Mouse (Mus musculus) hindbrain, postnatal 0 days (tissue): ENCODE measurements around the gene Ror2. TPM values are rescaled to one million over a fixed set of nuclear protein-coding genes. Genes with fewer than 3 reads are reported as not detected.

Experiments
- ATAC-seq: fragments of 200-750 bp; cut with Nextera tagmentation; 2 replicates; pipeline ENCODE4 v1.8.0; 2017; ENCODE audit warnings: mild to moderate bottlenecking, moderate TSS enrichment, moderate library complexity
- DNase-seq: peaks from one replicate; pipeline ENCODE4 v3.0.0-alpha.2; 2015; ENCODE audit warnings: low spot score
- H3K27ac ChIP-seq: fragments of 300-500 bp; sonication (generic); 2 replicates; pipeline ENCODE4 v1.5.1; 2014; ENCODE audit warnings: mild to moderate bottlenecking
- H3K27me3 ChIP-seq: fragments of 300-500 bp; sonication (generic); 2 replicates; pipeline ENCODE4 v1.6.1; 2014; ENCODE audit warnings: low read length, mixed read lengths; ENCODE audit not compliant: insufficient read depth
- H3K36me3 ChIP-seq: fragments of 300-500 bp; sonication (generic); 2 replicates; pipeline ENCODE4 v1.6.1; 2014; ENCODE audit warnings: low read length, mixed read lengths; ENCODE audit not compliant: insufficient read depth
- H3K4me1 ChIP-seq: fragments of 300-500 bp; sonication (generic); 2 replicates; pipeline ENCODE4 v1.6.1; 2014; ENCODE audit warnings: antibody characterized with exemption, low read length, mixed read lengths; ENCODE audit not compliant: insufficient read depth
- H3K4me2 ChIP-seq: fragments of 300-500 bp; sonication (generic); 2 replicates; pipeline ENCODE4 v1.6.1; 2014; ENCODE audit warnings: low read depth, mild to moderate bottlenecking, low read length, moderate library complexity, mixed read lengths
- H3K4me3 ChIP-seq: fragments of 300-500 bp; sonication (generic); 2 replicates; pipeline ENCODE4 v1.5.1; 2014; ENCODE audit warnings: low read length
- H3K9ac ChIP-seq: fragments of 300-500 bp; sonication (generic); replicated peaks from 2 replicates; pipeline ENCODE4 v1.6.1; 2014; ENCODE audit warnings: mild to moderate bottlenecking, low read length, moderate library complexity, mixed read lengths
- H3K9me3 ChIP-seq: fragments of 300-500 bp; sonication (generic); 2 replicates; pipeline ENCODE4 v1.6.1; 2016; ENCODE audit warnings: low read length, mixed read lengths
- CTCF ChIP-seq: IDR thresholded peaks from 2 replicates; pipeline ENCODE4 v1.5.1; 2016; ENCODE audit warnings: antibody characterized with exemption, control low read depth, low read depth
- WGBS: fragments of 180-500 bp; shearing (Covaris S2); extraction: QIAGEN DNeasy Blood & Tissue Kit; methylation state at CpG from one replicate; pipeline ENCODE4 v1.1.7; 2014; 5-methylcytosine and 5-hydroxymethylcytosine counted together
- polyA plus RNA-seq: library from polyadenylated mRNA; unstranded; fragments of >200 nt; fragmentation: Nextera tagmentation; extraction: Ambion mirVana; gene quantifications from 2 replicates; pipeline ENCODE4 v1.2.1, GENCODE M21; 2015
- total RNA-seq: library from RNA; depleted of rRNA; stranded (reverse); fragments of >200 nt; gene quantifications from 2 replicates; pipeline ENCODE4 v1.2.3, GENCODE M21; 2014

Gene Ror2
- total and polyA plus RNA-seq, 2 experiments from 2014 or later: 2.5 to 7.5 TPM

DNA sequence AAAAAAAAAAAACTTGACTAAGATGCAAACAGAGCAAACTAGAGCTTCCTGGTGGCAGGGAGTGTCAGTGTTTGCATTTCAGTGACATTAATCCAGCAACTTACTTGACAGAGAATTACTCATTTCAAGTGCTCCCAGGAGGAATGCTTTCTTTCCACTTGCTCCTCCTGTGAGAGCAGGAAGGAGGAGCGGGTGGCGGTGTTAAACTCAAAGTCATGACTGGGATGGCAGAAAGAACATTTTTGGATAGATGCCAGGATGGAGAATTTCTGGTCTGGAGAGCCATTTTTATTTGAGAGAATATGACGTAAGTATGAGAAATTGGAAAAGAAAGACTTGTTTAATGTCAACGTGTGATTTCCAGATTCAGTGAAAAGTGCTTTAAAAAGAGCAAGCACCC lies 192.5 kb downstream of the Ror2 start:
- TF ChIP-seq CTCF: no peak

DNA sequence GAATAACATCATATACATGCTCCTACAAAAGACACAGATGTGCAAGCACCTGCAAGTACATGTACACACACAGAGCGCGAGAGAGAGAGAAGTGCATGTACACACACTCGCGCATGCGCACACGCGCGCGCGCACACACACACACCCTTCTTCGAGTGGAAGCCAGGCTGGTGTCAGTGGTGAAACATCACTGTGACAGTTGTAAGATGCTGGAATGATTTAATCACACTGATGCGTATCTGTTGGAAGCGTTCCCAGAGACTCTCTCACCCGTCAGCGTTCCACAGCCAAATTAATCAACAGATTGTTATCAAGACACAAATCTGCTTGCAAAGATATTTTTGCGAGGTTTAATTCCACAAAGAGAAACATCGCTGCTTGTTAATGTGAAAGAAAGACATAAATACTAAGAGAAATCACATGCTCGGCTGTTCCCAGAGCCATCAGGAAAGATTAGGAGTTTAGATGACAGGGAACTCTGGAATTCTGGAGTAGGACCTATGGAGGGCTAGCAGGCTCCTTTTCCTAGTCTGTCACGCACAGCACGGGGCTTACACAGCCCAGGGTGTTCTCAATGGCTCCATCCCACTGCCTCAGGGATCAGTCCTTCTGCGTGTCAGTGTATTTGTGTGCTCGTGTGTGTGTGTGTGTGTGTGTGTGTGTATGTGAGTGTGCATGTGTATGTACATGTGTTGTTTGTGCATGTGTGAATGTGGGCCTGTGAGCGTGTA lies 199.2 kb downstream of the Ror2 start:
- H3K27ac ChIP-seq: no peak overlapping the region

More for the DNA sequence above, 192.5 kb downstream of the Ror2 start:
- Histone ChIP-seq H3K27me3 (0 out of 2 replicates have a peak, but pooled peaks cover 3% of the 10 kb centered on the region), H3K4me1 (no peaks in the 10 kb centered on the region), H3K36me3 (no peaks in the 10 kb centered on the region), H3K27ac (no peak overlapping the region), H3K9ac (no peak overlapping the region), H3K4me3 (no peak overlapping the region), H3K4me2 (no peak overlapping the region), H3K9me3 (no peaks in the 10 kb centered on the region)
- 56% methylated on average over 4 of the region's 4 CpGs for WGBS
- ATAC-seq (no peak), DNase-seq (no peak)

GRCm38 (mm10) chr13:53081846-53082245 lies 204.1 kb downstream of the Ror2 start:
- ATAC-seq: no peak
- H3K36me3 ChIP-seq: no peaks in the 10 kb centered on the region

More for the DNA sequence above, 199.2 kb downstream of the Ror2 start:
- H3K4me1 ChIP-seq: no peaks in the 10 kb centered on the region
- H3K4me3 ChIP-seq: no peak overlapping the region
- H3K36me3 ChIP-seq: no peaks in the 10 kb centered on the region
- ATAC-seq (no peak), DNase-seq (peak; percentile 50)
- no peaks in the 10 kb centered on the region for H3K27me3 ChIP-seq
- no peaks in the 10 kb centered on the region for H3K9me3 ChIP-seq
- WGBS: 69% methylated on average over 23 of the region's 23 CpGs
- TF ChIP-seq CTCF: no peak
- no peak overlapping the region for H3K4me2 ChIP-seq
- H3K9ac ChIP-seq: no peak overlapping the region

GRCm38 (mm10) chr13:53077732-53078345 lies 208.1 kb downstream of the Ror2 start:
- Histone ChIP-seq H3K27ac (no peak overlapping the region), H3K36me3 (no peaks in the 10 kb centered on the region), H3K4me1 (no peaks in the 10 kb centered on the region), H3K4me2 (no peak overlapping the region), H3K4me3 (no peak overlapping the region), H3K27me3 (no peaks in the 10 kb centered on the region), H3K9ac (no peak overlapping the region), H3K9me3 (no peaks in the 10 kb centered on the region)
- DNase-seq (peak; percentile 62), ATAC-seq (peak; percentile 76; the same call in 1 of the 2 replicates)
- WGBS: 50% methylated on average over 15 of the region's 15 CpGs
- TF ChIP-seq CTCF: no peak

More at GRCm38 (mm10) chr13:53081846-53082245, 204.1 kb downstream of the Ror2 start:
- Histone ChIP-seq H3K4me3 (no peak overlapping the region), H3K4me2 (no peak overlapping the region), H3K27me3 (no peaks in the 10 kb centered on the region), H3K9me3 (no peaks in the 10 kb centered on the region), H3K27ac (no peak overlapping the region), H3K4me1 (no peaks in the 10 kb centered on the region), H3K9ac (no peak overlapping the region)
- no peak for DNase-seq
- TF ChIP-seq CTCF: no peak
- WGBS: 54% methylated on average over 6 of the region's 6 CpGs

GRCm38 (mm10) chr13:53075006-53075405 lies 210.9 kb downstream of the Ror2 start:
- 64% methylated on average over 5 of the region's 5 CpGs for WGBS
- ATAC-seq (no peak), DNase-seq (no peak)
- H3K4me3 ChIP-seq: no peak overlapping the region
- H3K9me3 ChIP-seq: no peaks in the 10 kb centered on the region
- no peak overlapping the region for H3K27ac ChIP-seq
- no peak overlapping the region for H3K9ac ChIP-seq
- H3K27me3 ChIP-seq: no peaks in the 10 kb centered on the region
- H3K4me1 ChIP-seq: no peaks in the 10 kb centered on the region
- TF ChIP-seq CTCF: no peak
- H3K36me3 ChIP-seq: no peaks in the 10 kb centered on the region
- H3K4me2 ChIP-seq: no peak overlapping the region

GRCm38 (mm10) chr13:53069076-53069690 lies 216.7 kb downstream of the Ror2 start:
- no peak overlapping the region for H3K4me3 ChIP-seq
- peaks cover 4% of the 10 kb centered on the region; the same call in 1 of the 2 replicates for H3K4me1 ChIP-seq
- 52% methylated on average over 22 of the region's 22 CpGs for WGBS
- H3K27me3 ChIP-seq: no peaks in the 10 kb centered on the region
- no peak overlapping the region for H3K27ac ChIP-seq
- no peak for ATAC-seq
- H3K36me3 ChIP-seq: no peaks in the 10 kb centered on the region
- no peak for TF ChIP-seq CTCF
- no peaks in the 10 kb centered on the region for H3K9me3 ChIP-seq
- peak; percentile 15 for DNase-seq
- H3K4me2 ChIP-seq: 0 out of 2 replicates have a peak overlapping the region, but pooled peaks have one; percentile 6
- H3K9ac ChIP-seq: no peak overlapping the region
